Mouse (Mus musculus) myocyte (in vitro differentiated cells): ENCODE measurements around the gene Osbpl8.

ENCODE experiments used
- E2F4 ChIP-seq: IDR thresholded peaks from one replicate; pipeline ENCODE4 v1.6.1; 2011; ENCODE audit warnings: mild to moderate bottlenecking, control low read depth, moderate library complexity; ENCODE audit not compliant: insufficient read depth
- POLR2A ChIP-seq: IDR thresholded peaks from one replicate; pipeline ENCODE4 v1.6.1; 2011; ENCODE audit warnings: low read depth, mild to moderate bottlenecking, control low read depth, moderate library complexity; ENCODE audit not compliant: insufficient read length
- TCF12 ChIP-seq: IDR thresholded peaks from one replicate; pipeline ENCODE4 v1.6.1; 2011; ENCODE audit warnings: mild to moderate bottlenecking, control low read depth; ENCODE audit not compliant: poor library complexity, insufficient read depth, severe bottlenecking

GRCm38 (mm10) chr10:111155571-111155970 is 9.0 kb upstream of the Osbpl8 start:
- TF ChIP-seq E2F4 (no peak), POLR2A (no peak), TCF12 (no peak)
